Mouse (Mus musculus) MEL (cell line): ENCODE measurements around the gene Yeats4. TPM values are rescaled to one million over a fixed set of nuclear protein-coding genes. Genes with fewer than 3 reads are reported as not detected.

ENCODE experiments used
- DNase-seq: peaks from one replicate; pipeline ENCODE4 v3.0.0; 2011; ENCODE audit warnings: low read depth, low spot score
- H3K27ac ChIP-seq: 2 replicates; pipeline ENCODE4 v1.5.1; 2012; ENCODE audit warnings: low read depth, mild to moderate bottlenecking, control low read depth, low read length, moderate library complexity; ENCODE audit not compliant: control insufficient read depth
- H3K27me3 ChIP-seq, 2 experiments: fragments of 150-350 bp in 1 of 2; sonication (generic) in 1 of 2; 2 replicates each; pipeline ENCODE4 v1.6.1; 2012; ENCODE audit warnings: low read length in 2 of 2, mild to moderate bottlenecking in 2 of 2, improper control_type of control experiment in 1 of 2, moderate library complexity in 1 of 2; ENCODE audit not compliant: insufficient read depth in 2 of 2, control insufficient read depth in 1 of 2
- H3K36me3 ChIP-seq, 2 experiments: 2 replicates each; pipeline ENCODE4 v1.6.1; 2012 to 2014; ENCODE audit warnings: low read length in 2 of 2, improper control_type of control experiment in 1 of 2, inconsistent platforms in 1 of 2, mild to moderate bottlenecking in 1 of 2; ENCODE audit not compliant: insufficient read depth in 2 of 2, control insufficient read depth in 1 of 2
- H3K4me1 ChIP-seq, 2 experiments: fragments of 150-350 bp in 1 of 2; sonication (generic) in 1 of 2; 2 replicates each; pipeline ENCODE4 v1.6.1; 2012; ENCODE audit warnings: low read length in 2 of 2, improper control_type of control experiment in 1 of 2, mild to moderate bottlenecking in 1 of 2; ENCODE audit not compliant: insufficient read depth in 2 of 2, control insufficient read depth in 1 of 2
- H3K4me3 ChIP-seq, 2 experiments: fragments of 150-350 bp in 1 of 2; sonication (generic) in 1 of 2; 2 replicates each; pipeline ENCODE4 v1.5.1; 2012; ENCODE audit warnings: low read depth in 2 of 2, low read length in 2 of 2, mild to moderate bottlenecking in 2 of 2, moderate library complexity in 2 of 2, control low read depth in 1 of 2, improper control_type of control experiment in 1 of 2; ENCODE audit not compliant: control insufficient read depth in 1 of 2, insufficient read depth in 1 of 2
- H3K79me2 ChIP-seq: 2 replicates; pipeline ENCODE4 v1.6.1; 2012; ENCODE audit warnings: mild to moderate bottlenecking, low read length, moderate library complexity; ENCODE audit not compliant: control insufficient read depth, poor library complexity, insufficient read depth
- H3K9ac ChIP-seq: 2 replicates; pipeline ENCODE4 v1.6.1; 2012; ENCODE audit warnings: low read depth, mild to moderate bottlenecking, control low read depth, low read length, moderate library complexity; ENCODE audit not compliant: control insufficient read depth, poor library complexity, severe bottlenecking
- H3K9me3 ChIP-seq: fragments of 150-350 bp; sonication (generic); replicated peaks from 2 replicates; pipeline ENCODE4 v1.6.1; 2012; ENCODE audit warnings: mild to moderate bottlenecking, low read length, improper control_type of control experiment, moderate library complexity; ENCODE audit not compliant: insufficient read depth
- BHLHE40 ChIP-seq: IDR thresholded peaks from 2 replicates; pipeline ENCODE4 v1.6.1; 2012; ENCODE audit warnings: low read depth, mild to moderate bottlenecking, inconsistent platforms, low read length, improper control_type of control experiment, borderline replicate concordance
- CHD1 ChIP-seq: IDR thresholded peaks from 2 replicates; pipeline ENCODE4 v1.6.1; 2012; ENCODE audit warnings: low read depth, mild to moderate bottlenecking, inconsistent platforms, low read length, improper control_type of control experiment
- CHD2 ChIP-seq: IDR thresholded peaks from 2 replicates; pipeline ENCODE4 v1.6.1; 2011; ENCODE audit warnings: low read length, improper control_type of control experiment
- CTCF ChIP-seq, 3 experiments: IDR thresholded peaks in 2 of 3; conservative IDR thresholded peaks in 1 of 3; 2 replicates each; pipeline ENCODE4 v1.5.1; 2011 to 2012; ENCODE audit warnings: low read length in 3 of 3, low read depth in 2 of 3, mild to moderate bottlenecking in 2 of 3, improper control_type of control experiment in 1 of 3, inconsistent platforms in 1 of 3, mixed read lengths in 1 of 3, moderate library complexity in 1 of 3; ENCODE audit not compliant: control insufficient read depth in 1 of 3, insufficient read depth in 1 of 3, poor library complexity in 1 of 3, severe bottlenecking in 1 of 3
- ELF1 ChIP-seq: IDR thresholded peaks from 2 replicates; pipeline ENCODE4 v1.6.1; 2014; ENCODE audit warnings: low read depth, mild to moderate bottlenecking, inconsistent platforms, low read length, improper control_type of control experiment, moderate library complexity
- GABPA ChIP-seq: IDR thresholded peaks from 2 replicates; pipeline ENCODE4 v1.6.1; 2012; ENCODE audit warnings: low read depth, mild to moderate bottlenecking, inconsistent platforms, low read length, improper control_type of control experiment, moderate library complexity
- KAT2A ChIP-seq: conservative IDR thresholded peaks from 2 replicates; pipeline ENCODE4 v1.6.1; 2012; ENCODE audit warnings: low read depth, low read length, improper control_type of control experiment, inconsistent platforms
- MAFK ChIP-seq: IDR thresholded peaks from 2 replicates; pipeline ENCODE4 v1.6.1; 2011; ENCODE audit warnings: low read depth, mild to moderate bottlenecking, low read length, improper control_type of control experiment, borderline replicate concordance
- MAX ChIP-seq: IDR thresholded peaks from 2 replicates; pipeline ENCODE4 v1.6.1; 2011; ENCODE audit warnings: low read length, improper control_type of control experiment
- MYB ChIP-seq: IDR thresholded peaks from 2 replicates; pipeline ENCODE4 v1.6.1; 2011; ENCODE audit warnings: mild to moderate bottlenecking, low read depth, low read length, improper control_type of control experiment
- MYC ChIP-seq: IDR thresholded peaks from 2 replicates; pipeline ENCODE4 v1.6.1; 2011; ENCODE audit warnings: low read depth, mild to moderate bottlenecking, low read length, improper control_type of control experiment, moderate library complexity
- NELFE ChIP-seq: IDR thresholded peaks from 2 replicates; pipeline ENCODE4 v1.6.1; 2011; ENCODE audit warnings: low read depth, low read length, improper control_type of control experiment
- NRF1 ChIP-seq: IDR thresholded peaks from 2 replicates; pipeline ENCODE4 v1.6.1; 2014; ENCODE audit warnings: low read depth, mild to moderate bottlenecking, inconsistent platforms, low read length, improper control_type of control experiment, moderate library complexity; ENCODE audit not compliant: poor library complexity, insufficient read depth, severe bottlenecking
- POLR2AphosphoS2 ChIP-seq: IDR thresholded peaks from 2 replicates; pipeline ENCODE4 v1.6.1; 2011; ENCODE audit warnings: low read length, improper control_type of control experiment
- POLR2AphosphoS5 ChIP-seq: IDR thresholded peaks from 2 replicates; pipeline ENCODE4 v1.6.1; 2012; ENCODE audit warnings: low read depth, borderline replicate concordance, mild to moderate bottlenecking, inconsistent platforms, low read length, moderate library complexity, mixed read lengths
- SIN3A ChIP-seq: IDR thresholded peaks from 2 replicates; pipeline ENCODE4 v1.6.1; 2012; ENCODE audit warnings: low read length, improper control_type of control experiment, inconsistent platforms
- TAL1 ChIP-seq: IDR thresholded peaks from 2 replicates; pipeline ENCODE4 v1.6.1; 2012; ENCODE audit warnings: mild to moderate bottlenecking, inconsistent platforms, low read length, moderate library complexity, mixed read lengths
- TBP ChIP-seq: IDR thresholded peaks from 2 replicates; pipeline ENCODE4 v1.8.0; 2011; ENCODE audit warnings: low read depth, low read length, improper control_type of control experiment
- UBTF ChIP-seq: IDR thresholded peaks from 2 replicates; pipeline ENCODE4 v1.6.1; 2012; ENCODE audit warnings: low read depth, mild to moderate bottlenecking, inconsistent platforms, low read length, improper control_type of control experiment, moderate library complexity, borderline replicate concordance; ENCODE audit not compliant: insufficient read depth
- ZC3H11A ChIP-seq: IDR thresholded peaks from 2 replicates; pipeline ENCODE4 v1.6.1; 2012; ENCODE audit warnings: low read depth, mild to moderate bottlenecking, inconsistent platforms, low read length, improper control_type of control experiment
- ZKSCAN1 ChIP-seq: IDR thresholded peaks from 2 replicates; pipeline ENCODE4 v1.6.1; 2012; ENCODE audit warnings: low read depth, mild to moderate bottlenecking, inconsistent platforms, low read length, improper control_type of control experiment, moderate library complexity
- ZMIZ1 ChIP-seq: IDR thresholded peaks from 2 replicates; pipeline ENCODE4 v1.6.1; 2012; ENCODE audit warnings: low read depth, mild to moderate bottlenecking, inconsistent platforms, low read length, improper control_type of control experiment, moderate library complexity
- ZNF384 ChIP-seq: IDR thresholded peaks from 2 replicates; pipeline ENCODE4 v1.6.1; 2012; ENCODE audit warnings: low read depth, mild to moderate bottlenecking, inconsistent platforms, low read length, improper control_type of control experiment
- polyA plus RNA-seq, 2 experiments: library from polyadenylated mRNA; stranded (reverse) in 1 of 2; unstranded in 1 of 2; fragments of >175 nt in 1 of 2; fragments of >200 nt in 1 of 2; gene quantifications; 2 replicates each; pipeline versions ENCODE4 v1.2.1 to v1.2.4; 2012; ENCODE audit warnings: low replicate concordance in 2 of 2, low read depth in 1 of 2; ENCODE audit not compliant: insufficient read length in 2 of 2, insufficient read depth in 1 of 2, missing spikeins in 1 of 2
- total RNA-seq: library from RNA; depleted of rRNA; stranded (reverse); fragments of 300-350 nt; gene quantifications from 2 replicates; pipeline ENCODE4 v1.2.3, GENCODE M21; 2012

The Yeats4 gene
- total and polyA plus RNA-seq, 3 experiments, result 61.8 to 106 TPM; not detected in 1

GRCm38 (mm10) chr10:117193364-117193763 is 30.9 kb downstream of the Yeats4 start:
- H3K4me1 ChIP-seq, result no peaks in the 10 kb centered on the region
- peaks cover 2 to 7% of the 10 kb centered on the region in 2 experiments for H3K27me3 ChIP-seq
- DNase-seq, result no peak
- no peaks in the 10 kb centered on the region for H3K9me3 ChIP-seq
- TF ChIP-seq ELF1 (no peak), UBTF (no peak), CHD2 (no peak), TBP (no peak), MAX (no peak), TAL1 (no peak), MAFK (no peak), GABPA (no peak)
- no peak overlapping the region for H3K27ac ChIP-seq
- H3K9ac ChIP-seq, result no peak overlapping the region
- H3K36me3 ChIP-seq, result no peaks in the 10 kb centered on the region
- H3K4me3 ChIP-seq, result no peak overlapping the region
- H3K79me2 ChIP-seq, result no peaks in the 10 kb centered on the region

GRCm38 (mm10) chr10:117185399-117186089 is 38.8 kb downstream of the Yeats4 start:
- Histone ChIP-seq H3K27ac (no peak overlapping the region), H3K9me3 (no peaks in the 10 kb centered on the region), H3K27me3 (peaks cover 0 to 9% of the 10 kb centered on the region in 2 experiments; a peak in 3 of 4 replicates), H3K4me3 (no peak overlapping the region), H3K36me3 (no peaks in the 10 kb centered on the region), H3K9ac (no peak overlapping the region), H3K4me1 (no peaks in the 10 kb centered on the region), H3K79me2 (no peaks in the 10 kb centered on the region)
- no peak for DNase-seq
- TF ChIP-seq SIN3A (no peak), MYC (no peak), MYB (no peak), ZKSCAN1 (no peak), CTCF (IDR thresholded peaks at IDR 0.05 in 2 of 3, conservative IDR thresholded peaks at IDR 0.05 in 1 of 3; ENCODE audit: control insufficient read depth in 1 of 3, insufficient read depth in 1 of 3, low read depth in 2 of 3, low read length in 3 of 3, poor library complexity in 1 of 3, severe bottlenecking in 1 of 3) (no peak), ZC3H11A (no peak), POLR2AphosphoS5 (no peak), POLR2AphosphoS2 (no peak), ZNF384 (no peak), KAT2A (no peak), TAL1 (no peak), MAFK (no peak), NRF1 (no peak), ZMIZ1 (no peak), BHLHE40 (no peak), GABPA (no peak), NELFE (no peak), CHD1 (no peak)
- TF ChIP-seq, all 39 proteins: peak for 0
